Mouse (Mus musculus) right cerebral cortex, adult 18-20 months (tissue): ENCODE results near the gene Plcb4.

ENCODE experiments used
- DNase-seq: peaks from one replicate; pipeline ENCODE4 v3.0.0; 2022; ENCODE audit warnings: mixed read lengths

Plcb4 gene

DNA sequence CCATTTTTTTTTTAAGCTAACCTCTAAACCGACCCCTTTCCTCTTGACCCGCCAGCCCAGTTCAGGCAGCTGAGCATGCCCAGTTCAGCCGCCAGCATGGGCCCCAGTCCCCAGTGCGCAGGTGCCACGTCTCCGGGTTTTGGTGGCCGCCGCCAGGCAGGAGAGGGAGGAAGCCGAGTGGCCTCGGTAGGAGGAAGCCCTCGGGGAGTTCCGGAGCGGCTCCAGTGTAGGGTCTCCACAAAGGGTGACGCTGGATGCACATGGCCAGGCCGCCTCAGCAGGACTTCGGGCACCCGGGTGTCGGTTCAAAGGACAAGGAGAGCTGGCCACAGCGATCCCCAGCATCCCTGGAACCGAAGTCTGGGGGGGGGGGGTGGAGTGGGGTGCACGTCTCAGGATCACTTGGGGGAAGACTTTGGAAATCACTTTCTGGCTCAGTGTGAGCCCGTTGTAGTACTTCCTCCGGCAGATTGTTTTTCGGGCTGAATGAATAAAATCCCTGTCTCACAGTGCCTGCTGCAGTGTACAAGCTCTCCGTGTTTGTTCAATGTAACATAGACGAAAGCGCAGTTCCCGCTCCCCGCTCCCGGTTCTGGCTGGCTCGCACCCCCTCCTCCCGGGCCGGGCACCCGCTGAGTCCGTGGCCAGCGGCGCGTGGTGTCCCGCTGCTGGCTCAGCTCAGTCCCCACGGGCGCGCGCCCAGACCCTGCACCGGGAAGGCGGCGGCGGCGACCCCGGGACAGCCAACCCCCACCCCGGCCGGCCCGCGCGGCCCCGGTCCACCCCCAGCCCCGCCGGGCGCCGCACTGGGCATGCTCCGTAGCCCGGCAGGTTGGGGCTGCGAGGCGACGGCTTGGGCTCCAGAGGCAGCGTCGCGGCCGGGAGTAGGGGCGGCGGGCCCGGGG, at the start of gene Plcb4:
Gene Plcb4 (plus strand): TSS at position 526 of the 905 bp plus-strand sequence.
- peak; percentile 89 for DNase-seq

DNA sequence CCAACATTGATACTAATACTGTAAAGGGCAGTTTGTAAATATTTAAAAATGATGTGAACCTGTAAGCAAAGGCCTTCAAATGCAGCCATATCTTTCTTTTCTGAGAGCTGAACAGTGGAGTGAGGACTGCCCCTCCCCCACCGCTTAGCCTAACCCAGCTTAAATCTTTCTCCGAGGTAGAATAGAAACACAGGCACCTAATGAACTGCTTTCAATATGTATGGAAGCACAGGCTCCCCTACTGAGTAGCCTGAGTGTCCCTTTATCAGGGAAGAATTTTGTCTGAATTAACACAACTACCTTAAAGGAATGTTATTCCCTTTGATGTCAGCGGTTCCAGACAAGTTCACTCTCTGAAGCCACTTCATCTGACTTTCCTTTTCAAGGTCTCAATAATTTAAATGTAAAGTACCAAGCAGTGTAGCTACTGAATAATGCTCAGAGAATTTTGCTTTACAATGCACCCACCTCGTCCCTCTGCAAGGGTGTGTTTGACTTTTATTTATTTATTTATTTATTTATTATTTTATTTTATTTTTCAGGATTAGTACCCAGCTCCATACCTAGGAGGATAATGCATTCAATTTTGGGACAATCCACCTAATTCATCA, 44.1 kb upstream of the Plcb4 start:
- no peak for DNase-seq

DNA sequence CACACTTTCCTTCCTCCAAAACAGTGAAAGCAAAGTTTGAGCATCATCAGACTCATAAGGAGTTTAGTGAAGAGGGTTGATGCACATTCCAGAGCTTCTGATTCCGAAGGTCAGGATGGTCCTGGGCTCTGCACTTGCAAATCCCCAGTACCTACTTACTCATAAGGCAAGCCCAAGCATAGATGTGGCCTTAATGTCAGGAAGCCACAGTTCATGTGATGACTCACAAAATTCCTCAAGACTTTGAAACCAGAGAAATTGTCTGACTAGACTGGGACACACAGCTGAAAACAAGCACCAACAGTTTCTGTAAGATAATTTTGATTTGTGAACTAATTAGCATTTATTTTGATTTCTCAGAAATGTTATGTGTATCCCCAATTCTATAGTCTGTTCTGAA, 42.7 kb upstream of the Plcb4 start:
- DNase-seq, result no peak

GRCm38 (mm10) chr2:135618551-135618950, 40.3 kb upstream of the Plcb4 start:
- no peak for DNase-seq

DNA sequence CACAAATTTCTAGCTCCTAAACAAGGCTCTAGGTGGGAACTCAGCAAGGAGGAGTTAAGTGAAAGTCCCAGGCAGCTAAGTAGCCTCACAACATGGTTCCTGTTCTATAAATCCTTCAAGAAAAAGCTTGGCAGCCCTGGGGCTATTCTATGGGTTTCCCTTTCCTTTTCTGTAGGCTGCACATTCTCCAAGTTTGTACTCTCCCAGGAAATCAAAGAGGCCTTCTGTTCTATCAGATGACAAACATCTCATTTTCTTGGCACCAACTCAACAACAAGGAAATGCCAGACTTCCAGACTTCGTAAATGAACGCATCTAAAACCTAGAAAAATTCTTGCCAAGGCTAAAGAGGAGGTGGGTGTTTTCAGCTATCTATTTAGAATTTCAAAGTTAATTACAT, 38.9 kb upstream of the Plcb4 start:
- peak; percentile 4 for DNase-seq

DNA sequence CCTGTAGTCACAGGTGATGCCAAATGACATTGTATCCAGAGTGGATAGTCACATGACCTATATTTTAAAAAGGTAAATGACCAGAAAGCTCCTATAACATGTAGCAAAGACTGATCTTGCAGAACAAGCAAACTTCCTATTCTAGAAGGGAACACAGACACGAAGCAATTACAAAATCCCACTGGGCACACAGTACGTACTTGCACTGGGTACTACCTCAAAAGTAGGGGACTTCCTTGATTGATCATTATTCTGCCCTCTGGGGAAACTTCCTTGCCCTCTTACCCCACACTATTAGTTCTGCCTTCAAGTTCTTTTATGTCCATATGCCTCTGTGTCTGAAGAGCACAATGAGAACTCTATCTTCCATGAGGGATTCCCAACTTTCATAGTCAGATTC, 31.0 kb upstream of the Plcb4 start:
- no peak for DNase-seq

DNA sequence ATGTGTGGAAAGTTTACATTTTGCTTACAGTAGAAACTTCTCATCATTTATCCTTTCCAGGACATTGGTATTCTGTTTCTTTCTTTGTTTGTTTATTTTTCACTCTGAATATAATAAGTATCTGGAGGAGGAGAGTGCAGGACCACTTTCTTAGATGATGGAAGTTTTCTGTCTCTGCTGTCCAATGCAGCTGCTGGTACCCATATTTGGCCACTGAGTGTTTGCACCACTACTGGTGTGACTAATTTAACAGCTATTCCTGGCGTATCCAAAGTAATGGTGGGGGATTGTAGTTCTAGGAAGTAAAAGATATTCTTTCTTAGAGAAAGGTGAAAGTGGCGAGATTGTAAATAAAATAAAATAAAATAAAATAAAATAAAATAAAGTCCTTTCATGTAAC, 21.6 kb upstream of the Plcb4 start:
- DNase-seq, result no peak

DNA sequence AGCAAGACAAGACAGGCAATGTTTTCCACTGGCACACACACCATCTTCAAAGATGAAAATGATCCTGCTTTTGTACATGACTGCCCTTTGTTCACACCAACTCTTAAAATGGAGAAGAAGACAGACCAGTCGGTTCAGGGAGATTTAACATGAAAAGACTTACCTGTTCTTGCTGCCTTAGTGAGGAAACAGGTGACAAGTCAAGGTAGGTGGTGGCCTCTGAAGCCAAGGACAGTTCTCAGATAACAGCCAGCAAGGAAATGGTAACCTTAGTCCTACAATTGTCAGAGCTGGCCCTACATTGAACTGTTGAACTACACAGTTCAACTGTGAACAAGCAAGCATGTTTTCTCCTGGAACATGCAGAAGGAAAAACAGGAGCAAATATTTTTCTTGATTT, 17.8 kb upstream of the Plcb4 start:
- no peak for DNase-seq

- no peak for DNase-seq
These were observed 17.2 kb upstream of the Plcb4 start for GRCm38 (mm10) chr2:135641636-135642035.

DNA sequence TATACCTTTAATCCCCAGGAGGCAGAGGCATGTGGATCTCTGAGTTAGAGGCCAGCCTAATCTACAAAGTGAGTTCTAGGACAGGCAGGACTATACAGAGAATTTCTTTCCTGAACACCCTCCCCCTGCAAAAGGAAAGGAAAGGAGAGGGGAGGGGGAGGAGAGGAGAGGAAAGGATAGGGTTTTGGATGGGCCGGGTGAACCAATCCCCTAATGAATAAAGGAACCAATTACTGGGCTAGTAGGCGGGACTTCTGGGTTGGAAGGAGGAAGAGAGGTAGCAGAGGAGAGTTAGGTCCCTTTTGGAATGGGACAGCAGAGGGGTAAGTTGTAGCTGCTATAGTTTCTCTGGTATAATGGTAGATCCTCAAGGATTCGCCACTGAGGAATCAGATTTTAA, 12.6 kb upstream of the Plcb4 start:
- no peak for DNase-seq

DNA sequence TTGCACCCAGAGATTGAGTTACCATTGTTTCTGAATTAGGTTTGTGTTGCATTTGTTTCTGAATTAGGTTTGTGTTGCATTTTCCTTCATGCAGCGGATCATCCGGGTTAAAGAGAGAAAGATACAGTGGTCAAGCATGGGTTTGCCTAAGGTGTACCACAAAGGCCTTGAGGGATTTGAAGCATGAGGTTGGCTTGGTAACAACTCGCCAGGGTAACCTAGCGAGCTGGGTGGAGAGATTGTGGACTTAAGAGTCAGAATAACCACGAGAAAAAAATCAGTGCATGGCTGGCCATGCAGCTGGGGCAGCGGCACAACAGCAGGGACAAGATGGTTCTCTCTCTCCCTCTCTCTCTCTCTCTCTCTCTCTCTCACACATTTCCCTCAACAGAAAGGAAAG, 12.2 kb upstream of the Plcb4 start:
- no peak for DNase-seq

DNA sequence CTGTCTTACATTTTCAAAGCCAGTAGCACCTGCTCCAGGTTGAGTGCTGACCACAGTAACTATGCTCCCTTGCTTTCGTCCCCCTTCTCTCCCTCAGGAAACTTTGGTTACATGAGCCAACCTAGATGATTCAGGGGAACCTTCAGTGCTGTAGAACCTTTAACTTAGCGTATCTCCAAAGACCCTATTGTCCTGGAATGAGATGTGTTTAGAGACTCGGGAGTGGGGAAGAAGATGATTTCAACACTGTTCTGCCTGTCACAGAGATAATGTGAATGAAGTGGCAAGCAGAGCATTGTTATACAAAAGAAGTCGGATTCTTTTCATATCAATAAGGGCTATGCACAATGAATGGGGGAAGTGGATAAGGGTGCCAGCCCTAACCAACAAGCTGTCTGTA, 10.8 kb upstream of the Plcb4 start:
- DNase-seq, result no peak

GRCm38 (mm10) chr2:135650885-135651284, 7.9 kb upstream of the Plcb4 start:
- DNase-seq, result no peak

GRCm38 (mm10) chr2:135652040-135652439, 6.8 kb upstream of the Plcb4 start:
- no peak for DNase-seq

DNA sequence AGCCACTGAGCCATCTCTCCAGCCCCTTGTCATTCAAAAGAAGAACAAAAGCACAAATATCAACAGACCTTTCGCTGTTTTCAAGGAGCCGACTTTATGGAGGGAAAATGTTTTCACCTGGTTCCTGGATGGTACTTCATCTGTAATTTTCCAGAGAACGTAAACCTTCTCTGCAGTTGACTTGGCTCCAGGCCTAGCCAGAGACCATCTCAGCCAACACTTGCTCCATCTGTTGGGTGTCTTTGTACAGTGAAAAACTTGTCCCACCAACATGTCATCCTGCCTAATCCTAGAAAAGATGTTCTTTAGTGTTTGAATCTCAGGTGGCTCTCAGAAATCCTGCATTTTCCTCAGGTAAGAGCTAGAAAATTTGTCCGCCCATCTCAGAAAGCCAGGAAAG, 6.4 kb upstream of the Plcb4 start:
- DNase-seq, result no peak

DNA sequence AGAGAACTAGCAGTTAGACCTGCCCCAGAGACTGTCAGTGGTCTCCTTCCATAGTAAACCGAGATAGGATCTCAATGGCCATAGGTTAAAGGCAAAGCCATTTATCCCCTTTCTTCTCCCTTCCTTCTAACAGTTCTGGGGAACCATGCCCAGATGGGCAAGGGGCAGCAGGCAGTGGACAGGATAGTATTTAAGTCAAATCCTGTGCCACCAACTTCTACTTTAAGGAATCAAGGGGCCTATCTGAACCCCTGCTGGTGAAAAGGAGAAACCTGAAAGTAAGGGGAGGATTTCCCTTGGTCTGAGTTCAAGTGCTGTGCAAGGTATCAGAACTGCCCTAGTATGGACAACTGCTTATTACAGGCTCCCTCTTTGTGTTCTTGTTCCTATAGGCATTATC, 2.9 kb upstream of the Plcb4 start:
- no peak for DNase-seq

GRCm38 (mm10) chr2:135656586-135656985, 2.2 kb upstream of the Plcb4 start:
- DNase-seq, result no peak

DNA sequence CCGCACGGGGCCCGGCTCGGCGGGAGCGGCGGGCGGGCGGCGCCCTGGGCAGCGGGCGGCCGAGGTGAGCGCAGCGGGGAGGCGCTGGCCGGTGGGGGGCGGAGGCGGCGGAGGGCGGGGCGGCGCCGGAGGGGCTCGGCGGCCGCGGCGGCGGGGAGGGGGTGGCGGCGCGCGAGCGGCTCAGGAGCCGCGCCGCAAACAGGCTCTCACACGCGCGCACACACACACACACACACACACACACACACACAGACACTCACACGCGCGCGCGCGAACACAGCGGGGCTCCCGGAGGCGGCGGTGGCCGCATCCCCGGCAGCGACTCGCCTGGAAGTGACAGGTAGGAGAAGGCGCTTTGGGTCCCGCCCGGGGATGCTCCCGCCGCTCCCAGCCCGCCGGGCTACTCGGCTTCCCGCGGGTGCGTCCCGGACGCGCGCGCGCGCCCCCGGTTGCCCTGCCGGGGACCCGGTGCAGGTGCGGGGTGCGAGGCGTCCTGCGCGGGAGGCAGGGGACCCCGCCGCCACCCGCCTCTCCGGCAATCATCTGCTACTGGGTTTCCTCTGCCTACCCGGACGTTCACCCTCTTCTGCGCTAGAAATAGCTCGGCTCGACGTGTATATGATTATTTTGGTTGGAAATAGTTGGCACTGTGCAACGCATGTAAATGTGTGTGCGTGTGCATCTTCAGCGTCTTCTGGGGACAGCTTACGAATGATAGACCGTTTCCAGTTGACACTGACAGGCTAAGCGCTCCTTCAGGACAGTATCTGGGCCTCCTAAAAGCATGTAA, 775 bp downstream of the Plcb4 start:
- peak; percentile 41 for DNase-seq

DNA sequence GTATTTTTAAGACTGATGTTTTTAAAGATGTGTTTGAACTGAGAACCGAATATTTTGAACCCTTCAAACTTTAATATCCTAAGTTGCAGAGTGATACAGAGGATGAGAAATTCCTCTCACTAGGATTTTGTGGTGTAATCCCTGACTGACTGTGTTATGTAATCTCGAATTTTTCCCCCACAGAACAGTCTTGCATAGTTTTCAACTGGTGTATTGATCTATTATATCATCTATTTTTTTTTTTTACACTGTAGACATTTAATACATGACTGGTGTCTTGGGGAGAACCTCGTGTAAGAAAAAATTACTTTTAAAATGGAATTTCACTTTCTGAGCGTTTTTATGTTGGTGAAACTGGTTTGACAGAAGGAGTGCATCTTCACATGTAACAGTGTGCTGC, 2.0 kb downstream of the Plcb4 start:
- no peak for DNase-seq

DNA sequence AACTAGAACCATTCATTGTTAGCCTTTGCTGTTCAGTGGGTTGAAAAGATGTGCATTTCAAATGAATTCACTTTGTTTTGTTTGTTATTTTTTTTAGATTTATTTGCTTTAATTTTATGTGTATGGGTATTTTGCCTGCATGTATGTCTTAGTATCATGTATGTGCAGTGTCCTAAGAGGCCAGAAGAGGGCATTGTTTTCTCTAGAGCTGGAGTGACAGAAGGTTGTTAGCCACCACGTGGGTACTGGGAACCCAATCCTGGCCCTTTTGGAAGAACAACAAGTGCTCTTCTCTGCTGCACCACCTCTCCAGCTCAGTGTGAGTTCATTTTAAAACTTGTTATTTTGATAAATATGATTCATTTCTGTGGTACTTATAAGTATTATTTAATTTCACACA, 5.0 kb downstream of the Plcb4 start:
- DNase-seq, result no peak

DNA sequence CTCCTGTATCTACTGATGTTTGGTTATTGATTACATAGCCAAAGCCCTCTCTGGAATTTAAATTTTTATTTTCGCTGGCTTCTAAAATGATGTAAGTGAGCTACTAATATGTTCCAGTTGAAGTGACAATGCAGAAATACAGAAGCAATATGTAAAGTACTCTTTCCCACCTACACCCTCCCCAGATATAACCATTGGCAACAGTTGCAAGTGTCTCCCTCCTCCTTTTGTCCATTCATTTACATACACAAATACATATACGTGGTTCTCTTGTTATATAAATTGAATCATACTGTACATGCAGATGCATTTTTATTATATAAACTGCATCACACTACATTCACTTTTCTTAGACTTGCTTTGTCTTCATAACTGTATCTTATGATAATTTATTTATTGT, 8.7 kb downstream of the Plcb4 start:
- DNase-seq, result peak; percentile 13

DNA sequence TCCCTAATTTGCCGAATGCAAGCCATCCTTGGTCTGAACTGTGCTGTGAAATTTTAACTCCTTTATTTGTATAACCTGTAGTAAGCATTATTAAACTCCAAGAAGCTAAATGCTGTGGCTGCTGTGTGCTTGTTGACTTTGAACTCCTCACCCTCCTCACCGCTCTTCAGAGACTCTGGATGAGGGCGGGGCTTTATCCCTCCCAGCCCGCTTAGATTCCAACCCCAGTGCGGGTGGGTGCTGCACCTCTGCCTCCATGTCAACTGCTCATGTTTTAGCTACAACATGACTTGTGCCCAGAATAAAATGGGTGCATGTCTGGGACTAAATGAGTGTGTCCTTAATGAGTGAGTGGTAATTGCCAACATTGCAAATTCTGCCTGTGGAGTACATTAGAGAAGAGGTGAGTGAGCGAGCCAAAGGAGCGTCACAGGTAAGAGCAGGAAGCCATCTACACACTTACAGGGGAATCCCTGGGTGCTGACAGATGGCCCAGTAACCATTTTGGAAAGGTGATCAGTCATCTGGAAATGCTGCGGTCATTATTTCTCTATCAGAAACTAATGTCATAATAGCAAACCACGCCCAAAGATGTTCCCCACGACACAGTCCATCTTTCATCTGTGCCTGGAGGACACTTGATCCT, 13.8 kb downstream of the Plcb4 start:
- no peak for DNase-seq

DNA sequence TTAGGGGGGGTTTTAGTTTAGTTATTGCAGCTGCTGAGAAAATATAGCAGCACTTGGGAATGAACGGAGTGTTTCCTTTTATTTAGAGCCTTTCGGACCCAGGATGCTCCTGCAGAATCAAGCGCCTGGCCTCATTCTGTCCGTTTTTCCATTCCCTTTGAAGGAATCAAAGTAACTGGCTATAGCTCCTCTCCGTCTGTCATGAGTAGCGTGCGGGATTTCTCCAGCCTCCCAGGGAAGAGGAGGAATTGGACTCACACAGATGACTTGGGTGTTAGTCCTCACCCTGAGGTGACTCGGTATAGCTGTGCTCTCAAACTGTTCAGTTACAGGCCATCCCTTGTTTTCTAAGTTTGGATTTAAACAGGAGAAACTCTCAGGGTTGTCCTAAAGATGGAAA, 14.8 kb downstream of the Plcb4 start:
- no peak for DNase-seq
